Mouse (Mus musculus): ENCODE data around the gene Ube2h.
"Not testable (repeated sequence)": the region's sequence is repeated elsewhere in the genome, so short reads cannot be mapped to it uniquely, and the experiment has no call there.

Ube2h gene

GRCm38 (mm10) chr6:30304399-30304917 lies at the start of gene Ube2h:
Ube2h (minus strand) TSS chr6:30304539.
- DNase-seq (ENCODE audit: low spot score), result peak; percentile 99

- DNase-seq (ENCODE audit: low spot score), result no peak
Observed at GRCm38 (mm10) chr6:30353661-30354060, 49.3 kb upstream of the Ube2h start.

- no peak for DNase-seq (ENCODE audit: low spot score)
Observed at GRCm38 (mm10) chr6:30352762-30353161, 48.4 kb upstream of the Ube2h start.

DNA sequence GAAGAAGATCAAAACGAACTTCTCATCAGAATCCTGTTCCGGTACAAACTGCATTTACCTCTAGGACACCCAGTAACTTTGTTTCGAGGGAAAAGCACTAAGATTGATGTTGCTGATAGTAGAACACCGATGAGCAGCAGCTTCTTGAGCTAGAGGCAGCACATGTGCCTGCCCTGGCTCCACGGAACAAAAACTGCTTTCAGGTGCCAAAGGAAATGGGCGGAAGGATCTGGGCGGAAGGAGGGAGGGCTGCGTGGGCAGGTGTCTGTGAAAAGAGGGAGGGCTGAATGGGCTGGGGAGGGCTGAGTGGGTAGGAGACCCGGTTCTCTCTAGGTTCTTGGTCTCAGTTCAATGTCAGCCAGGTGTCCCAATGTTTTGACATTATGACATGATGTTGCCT lies 47.0 kb upstream of the Ube2h start:
- no peak for DNase-seq (ENCODE audit: low spot score)

DNA sequence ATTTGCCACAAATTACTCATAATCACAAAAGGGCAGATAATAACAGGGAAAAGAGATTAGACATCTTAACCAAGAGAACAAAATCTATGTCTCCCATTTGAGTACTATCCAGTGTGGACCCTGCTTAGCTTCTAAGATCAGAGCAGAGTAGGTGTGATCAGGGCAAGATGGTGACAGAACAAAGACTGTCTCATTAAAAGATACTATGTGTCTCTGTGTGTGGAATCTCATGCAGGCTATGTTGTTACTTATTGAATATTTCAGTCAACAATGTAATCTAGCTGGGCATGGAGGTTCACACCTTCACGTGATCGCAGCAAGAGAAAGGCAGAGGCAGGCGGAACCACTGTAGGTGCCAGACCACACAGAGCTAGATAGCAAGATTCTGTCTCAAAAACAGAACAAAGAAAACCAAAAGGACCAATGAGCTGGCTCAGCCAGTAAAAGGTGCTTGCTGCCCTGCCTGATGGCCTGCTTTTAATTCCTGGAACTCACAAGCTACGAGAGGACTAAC lies 43.0 kb upstream of the Ube2h start:
- DNase-seq (ENCODE audit: low spot score), result no peak

DNA sequence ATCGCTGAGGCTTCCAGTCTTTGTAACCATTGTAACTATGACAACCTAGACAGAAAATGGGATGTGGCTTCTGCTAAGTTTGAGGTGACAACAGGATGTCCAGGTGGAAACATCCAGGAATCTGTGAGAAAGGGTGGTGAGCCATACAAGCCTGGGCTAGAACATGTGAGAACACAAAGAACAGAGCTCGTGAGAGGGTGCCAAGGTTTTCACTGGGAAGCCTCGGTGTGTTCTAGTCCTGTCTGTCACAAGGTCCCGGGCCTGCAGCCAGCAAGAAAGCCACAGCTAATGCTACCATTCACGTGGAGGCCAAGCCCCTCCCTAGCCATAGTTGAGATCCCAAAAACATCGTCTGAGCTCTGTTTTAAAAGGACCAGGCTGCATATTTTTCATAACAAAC lies 42.4 kb upstream of the Ube2h start:
- no peak for DNase-seq (ENCODE audit: low spot score)

- DNase-seq (ENCODE audit: low spot score), result no peak
Observed at GRCm38 (mm10) chr6:30344032-30344431, 39.7 kb upstream of the Ube2h start.

DNA sequence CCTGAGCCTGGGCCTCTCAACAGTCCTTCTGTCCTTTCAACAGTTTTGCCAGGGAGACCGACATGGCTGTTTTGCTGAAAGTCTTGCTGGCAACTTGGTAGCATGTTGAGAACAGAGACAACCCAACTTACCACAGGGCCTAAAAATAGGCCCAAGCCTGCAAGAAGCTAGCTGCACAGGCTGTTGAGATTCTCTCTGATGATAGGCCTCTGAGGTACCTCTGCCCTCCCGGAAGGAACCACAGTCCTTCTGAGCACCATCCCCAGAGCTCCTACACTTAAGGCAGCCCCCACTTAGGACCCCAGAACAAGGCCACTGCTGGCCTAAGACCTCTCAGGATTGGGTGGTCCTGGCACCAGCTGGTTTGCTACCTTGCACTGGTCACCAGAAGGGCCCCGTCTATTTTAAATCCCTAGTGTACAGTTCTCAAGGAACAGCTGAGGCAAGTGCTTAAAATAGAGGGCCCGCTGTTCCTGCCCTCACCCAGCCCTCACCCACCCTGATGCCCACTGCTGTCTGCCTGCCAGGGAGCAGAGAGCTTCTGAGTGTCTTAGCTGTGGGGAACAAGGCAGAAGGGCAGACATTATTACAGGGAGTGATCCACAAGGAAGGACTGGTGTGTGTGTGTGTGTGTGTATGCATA lies 36.0 kb upstream of the Ube2h start:
- DNase-seq (ENCODE audit: low spot score), result no peak

- DNase-seq (ENCODE audit: low spot score), result peak; percentile 70
Observed at GRCm38 (mm10) chr6:30336912-30337311, 32.6 kb upstream of the Ube2h start.

DNA sequence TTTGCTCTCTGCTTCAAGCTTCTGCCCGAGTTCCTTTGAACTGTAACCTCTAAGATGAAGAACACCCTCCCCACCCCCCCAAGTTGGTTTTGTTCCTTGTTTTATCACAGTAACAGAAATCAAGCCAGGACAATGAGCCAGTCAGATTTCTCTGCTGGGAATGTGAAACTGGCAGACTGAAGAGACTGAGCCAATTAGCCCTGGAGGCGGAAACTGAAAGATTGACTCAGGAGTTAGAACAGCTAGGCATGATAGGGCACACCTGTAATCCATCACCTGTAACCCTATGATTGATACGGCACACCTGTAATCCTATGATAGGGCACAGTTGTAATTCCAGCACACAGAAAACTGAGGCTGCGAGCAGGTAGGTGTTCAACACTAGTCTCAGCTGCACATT lies 27.9 kb upstream of the Ube2h start:
- DNase-seq (ENCODE audit: low spot score), result no peak

DNA sequence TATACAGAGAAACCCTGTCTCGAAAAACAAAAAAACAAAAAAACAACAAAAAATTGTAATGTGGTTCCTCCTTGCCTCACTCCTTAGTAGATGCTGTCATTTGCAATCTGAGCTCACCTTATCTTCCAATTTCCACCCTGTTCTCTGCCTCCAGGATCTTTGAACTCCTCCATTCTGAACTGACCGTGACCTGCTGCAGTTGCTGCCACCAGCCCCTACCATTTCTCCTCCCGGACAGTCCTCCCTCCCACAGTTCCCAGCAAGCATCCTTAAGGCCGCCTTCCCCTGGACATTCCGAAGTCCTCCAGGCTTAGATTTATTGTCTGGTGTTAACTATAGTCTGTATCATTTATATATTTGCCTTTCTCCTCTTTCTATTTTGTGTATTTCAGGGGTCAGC lies 26.4 kb upstream of the Ube2h start:
- DNase-seq (ENCODE audit: low spot score), result no peak

DNA sequence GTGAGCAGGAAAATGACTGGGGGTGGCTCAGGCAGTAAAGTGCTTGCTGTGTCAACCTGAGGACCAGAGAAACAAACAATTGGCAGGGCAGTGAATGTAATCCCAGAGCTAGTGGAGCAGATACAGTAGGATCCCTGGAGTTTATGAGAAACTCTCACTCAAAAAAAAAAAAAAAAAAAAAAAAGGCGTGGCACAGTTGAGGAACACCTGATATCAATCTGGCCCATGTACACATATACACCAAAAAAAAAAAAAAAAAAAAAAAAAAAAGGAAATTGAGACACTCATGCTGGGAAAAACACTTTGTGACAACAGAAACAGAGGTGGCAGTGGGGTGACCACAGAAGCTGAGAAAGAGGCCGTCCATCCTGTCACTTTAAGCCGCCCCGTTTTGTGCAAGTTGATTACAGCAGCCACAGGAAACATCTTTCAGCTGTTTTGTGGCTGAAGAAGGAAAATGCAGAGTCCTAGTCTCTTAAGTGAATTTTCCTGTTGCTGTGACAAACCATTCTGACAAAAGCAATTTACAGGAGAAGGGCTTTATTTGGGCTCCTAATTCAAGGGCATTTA lies 21.7 kb upstream of the Ube2h start:
- DNase-seq (ENCODE audit: low spot score), result no peak

DNA sequence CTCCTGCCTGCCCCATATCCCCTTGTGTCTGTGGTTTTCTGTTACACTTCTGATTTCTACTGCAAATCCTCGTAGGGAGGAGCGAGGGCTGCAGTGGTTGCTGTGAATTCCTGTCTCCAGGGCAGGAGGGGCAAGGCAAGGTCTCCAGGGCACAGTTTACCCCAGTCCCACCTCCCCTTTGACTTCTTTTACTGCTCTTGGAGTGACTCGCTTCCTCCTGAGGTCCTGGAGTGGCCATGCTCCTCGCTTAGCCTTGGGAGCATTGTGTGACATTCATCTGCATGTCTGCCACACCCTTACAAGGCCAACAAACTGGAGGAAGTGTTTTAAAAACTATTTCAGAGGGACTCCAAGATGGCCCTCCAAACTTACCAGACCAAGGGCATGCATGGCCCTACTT lies 16.7 kb upstream of the Ube2h start:
- DNase-seq (ENCODE audit: low spot score), result no peak

- DNase-seq (ENCODE audit: low spot score), result no peak
Observed at GRCm38 (mm10) chr6:30319216-30319615, 14.9 kb upstream of the Ube2h start.

DNA sequence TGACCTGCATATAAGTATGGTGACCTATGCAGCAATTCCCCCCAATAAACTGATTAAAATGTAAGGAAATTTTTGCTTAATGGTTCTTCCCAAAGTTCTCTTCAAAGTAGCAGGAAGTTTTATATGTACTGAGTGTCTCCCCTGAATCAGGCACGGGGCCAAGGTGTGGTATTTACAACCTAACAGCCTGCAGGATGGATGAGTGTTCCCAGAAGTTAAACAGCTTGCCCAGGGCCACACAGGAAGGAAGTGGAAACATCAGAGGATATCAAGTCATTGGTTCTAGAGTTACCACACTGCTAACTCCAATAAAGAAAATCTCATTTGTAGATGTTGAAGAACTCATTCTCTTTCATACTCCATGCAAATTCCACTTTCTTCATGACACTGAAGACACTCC lies 7.7 kb upstream of the Ube2h start:
- DNase-seq (ENCODE audit: low spot score), result no peak

GRCm38 (mm10) chr6:30308751-30309150 lies 4.4 kb upstream of the Ube2h start:
- no peak for DNase-seq (ENCODE audit: low spot score)

GRCm38 (mm10) chr6:30307691-30308090 lies 3.4 kb upstream of the Ube2h start:
- DNase-seq (ENCODE audit: low spot score), result no peak

GRCm38 (mm10) chr6:30303771-30304398 lies 454 bp downstream of the Ube2h start:
- not testable (repeated sequence) for DNase-seq (ENCODE audit: low spot score)

DNA sequence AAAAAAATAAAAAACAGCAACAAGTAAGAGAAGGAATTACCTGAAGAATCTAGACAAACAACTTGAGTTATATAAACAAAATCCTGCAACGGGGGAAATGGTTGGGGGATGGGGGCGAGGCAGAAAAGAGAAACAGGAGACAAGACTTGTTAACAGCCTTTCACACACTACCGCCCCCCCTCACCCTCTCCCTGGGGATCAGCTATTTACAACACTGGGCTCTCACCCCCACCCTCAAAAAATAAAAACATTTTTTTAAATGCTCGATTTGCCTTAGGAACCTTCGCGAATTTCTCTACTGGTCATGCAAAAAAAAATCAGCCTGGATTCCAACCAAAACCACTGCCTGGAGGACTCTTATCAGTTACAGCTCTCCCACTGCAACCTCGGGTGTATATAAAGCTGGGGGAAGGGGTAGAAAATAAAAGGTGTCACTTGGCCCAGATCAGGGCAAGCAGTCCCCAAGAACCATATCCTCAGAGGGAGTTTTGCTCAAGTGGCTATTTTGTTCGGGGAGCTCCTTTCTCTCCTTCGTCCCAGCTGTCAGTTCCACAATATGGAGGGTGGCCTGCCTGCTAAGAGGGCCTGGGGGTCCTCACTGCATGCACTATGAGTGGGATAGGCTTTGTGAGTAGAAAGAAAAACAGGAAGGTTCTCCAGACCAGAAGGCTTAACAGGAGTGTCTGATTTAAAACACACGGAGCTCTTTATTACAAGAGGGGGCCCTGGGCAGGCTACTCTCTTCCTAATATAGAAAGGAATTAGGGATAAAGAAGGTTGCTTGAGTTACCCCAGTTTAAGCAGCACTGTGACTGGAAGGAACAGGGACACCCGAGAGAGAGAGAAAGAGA lies 1.3 kb downstream of the Ube2h start:
- DNase-seq (ENCODE audit: low spot score), result peak; percentile 31

DNA sequence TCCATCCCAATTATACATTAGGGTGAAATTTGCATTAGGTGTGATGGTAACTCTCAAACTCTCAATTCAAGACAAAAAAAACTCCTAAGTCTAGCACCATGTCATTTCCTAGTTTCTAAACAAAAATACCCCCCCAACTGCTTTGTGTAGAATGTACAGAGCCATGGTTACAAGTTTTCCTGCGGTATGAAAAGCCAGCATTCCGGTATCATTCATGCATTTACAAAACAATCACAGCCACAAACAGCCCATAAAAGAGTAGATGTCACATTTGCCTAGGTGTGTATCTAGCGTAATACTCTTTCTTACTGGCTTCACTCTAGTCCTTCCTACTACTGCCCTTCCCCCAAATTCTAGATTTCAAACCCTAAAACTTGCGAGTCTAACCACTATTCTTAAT lies 2.2 kb downstream of the Ube2h start:
- DNase-seq (ENCODE audit: low spot score), result no peak

- DNase-seq (ENCODE audit: low spot score), result no peak
Observed at GRCm38 (mm10) chr6:30300901-30301300, 3.4 kb downstream of the Ube2h start.

GRCm38 (mm10) chr6:30300372-30300771 lies 4.0 kb downstream of the Ube2h start:
- DNase-seq (ENCODE audit: low spot score), result peak; percentile 83
